Mouse (Mus musculus) adrenal gland (tissue): ENCODE data around the gene Smcr8.
"Not testable (repeated sequence)": the region's sequence is repeated elsewhere in the genome, so short reads cannot be mapped to it uniquely, and the experiment has no call there.

Source experiments
- intact Hi-C: fragments of 180-260 bp; cut with DNase I; formaldehyde crosslinking; loops from one replicate; pipeline ENCODE4 v1.15.1; 2025

Smcr8 gene

DNA sequence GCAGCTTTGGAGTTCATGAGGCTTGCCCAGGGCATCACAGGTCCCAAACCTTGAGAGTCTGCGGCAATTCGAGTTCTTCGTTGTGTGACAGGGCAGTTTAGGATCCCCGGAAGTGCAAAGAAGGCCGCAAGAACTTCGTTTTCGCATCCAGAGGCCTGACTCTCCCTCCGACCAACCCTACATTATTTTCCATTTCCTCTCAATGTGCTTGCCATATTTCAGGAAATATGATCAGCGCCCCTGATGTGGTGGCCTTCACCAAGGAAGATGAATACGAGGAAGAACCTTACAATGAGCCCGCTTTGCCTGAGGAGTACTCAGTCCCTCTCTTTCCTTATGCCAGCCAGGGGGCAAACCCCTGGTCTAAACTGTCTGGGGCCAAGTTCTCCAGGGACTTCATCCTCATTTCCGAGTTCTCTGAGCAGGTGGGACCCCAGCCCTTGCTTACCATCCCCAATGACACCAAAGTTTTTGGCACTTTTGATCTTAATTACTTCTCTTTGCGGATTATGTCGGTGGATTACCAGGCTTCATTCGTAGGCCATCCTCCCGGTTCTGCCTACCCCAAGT, 562 bp downstream of the Smcr8 start:
- intact Hi-C loops: loop anchor here (5.0 kb wide), 1 partner anchor 46 kb away; no protein-coding TSS in a partner anchor

DNA sequence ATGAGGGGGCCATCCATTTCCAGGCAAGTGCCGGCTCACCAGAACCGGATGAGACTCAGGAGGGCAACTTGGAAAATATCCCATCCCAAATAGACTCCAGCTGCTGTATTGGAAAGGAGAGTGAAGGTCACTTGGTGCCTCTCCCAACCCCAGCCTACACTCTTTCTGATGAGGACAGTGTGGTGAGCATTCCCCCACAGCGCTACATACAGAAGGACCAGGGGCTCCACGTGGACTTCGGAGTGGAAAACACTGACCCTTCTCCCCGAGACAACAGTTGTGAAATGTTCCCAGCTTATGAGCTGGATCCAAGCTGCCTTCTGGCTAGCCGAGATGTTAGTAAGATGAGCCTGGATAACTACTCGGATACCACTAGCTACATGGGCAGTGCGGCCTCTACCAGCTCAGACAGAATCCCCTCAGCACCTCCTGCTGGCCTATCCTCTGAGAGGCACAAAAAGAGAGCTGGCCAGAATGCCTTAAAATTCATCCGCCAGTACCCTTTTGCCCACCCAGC, 2.4 kb downstream of the Smcr8 start:
- intact Hi-C loops: loop anchor here (5.0 kb wide), 1 partner anchor 47 kb away; no protein-coding TSS in a partner anchor

DNA sequence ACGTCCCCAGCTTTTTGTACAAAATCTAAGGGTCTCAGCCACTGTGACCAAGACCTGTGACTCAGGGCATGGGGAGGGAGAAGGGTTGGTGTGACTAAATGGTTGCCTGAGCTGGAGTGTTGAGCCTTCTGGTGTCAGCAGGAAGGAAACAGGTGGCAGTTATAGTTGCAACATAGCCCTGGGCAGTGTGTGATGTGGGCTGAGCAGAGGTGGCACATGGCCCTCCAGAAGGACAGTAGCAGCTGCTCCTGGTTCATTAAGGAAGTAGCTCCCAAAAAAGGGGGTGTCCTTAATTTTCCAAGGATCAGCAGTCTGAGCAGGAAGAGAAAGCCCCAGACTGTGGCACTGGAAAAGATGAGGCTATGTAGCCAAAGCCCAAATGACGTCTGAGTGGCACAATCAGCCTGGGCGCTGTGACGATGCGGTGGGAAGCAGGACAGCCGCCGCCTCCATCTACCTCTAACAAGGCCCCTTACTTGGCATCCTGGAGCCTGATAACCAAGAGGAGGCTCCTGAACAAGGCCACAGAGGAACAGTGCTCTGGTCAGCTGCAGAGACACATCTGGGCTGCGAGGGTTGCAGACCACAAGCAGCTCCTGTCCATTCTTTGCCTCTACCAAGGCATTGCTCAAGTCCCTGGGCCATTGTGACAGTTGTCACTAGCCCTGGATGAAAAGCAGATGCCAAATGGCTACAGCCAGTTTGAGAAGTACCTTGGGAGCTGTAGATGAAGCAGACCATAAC, 7.0 kb downstream of the Smcr8 start:
- intact Hi-C loops: no loop called here

DNA sequence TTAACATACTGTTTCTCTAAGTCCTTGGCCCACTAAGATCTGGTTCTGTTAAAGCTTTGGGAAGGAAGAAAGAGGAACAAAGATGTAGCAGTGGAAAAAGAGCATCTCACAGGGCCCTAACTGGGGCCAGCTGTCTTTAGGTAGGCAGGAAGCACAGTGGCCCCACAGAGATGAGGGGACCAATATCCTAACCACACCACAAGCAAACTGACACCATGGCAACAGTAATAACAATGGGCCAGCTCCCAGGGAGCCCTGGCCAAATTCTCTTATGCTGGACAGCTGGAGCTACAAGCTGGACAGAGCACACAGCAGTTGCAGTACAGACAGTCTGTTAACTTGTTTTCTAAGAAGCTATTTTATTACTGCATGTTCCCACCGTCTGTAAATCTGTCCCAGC, 10.3 kb downstream of the Smcr8 start:
- intact Hi-C loops: no loop called here

DNA sequence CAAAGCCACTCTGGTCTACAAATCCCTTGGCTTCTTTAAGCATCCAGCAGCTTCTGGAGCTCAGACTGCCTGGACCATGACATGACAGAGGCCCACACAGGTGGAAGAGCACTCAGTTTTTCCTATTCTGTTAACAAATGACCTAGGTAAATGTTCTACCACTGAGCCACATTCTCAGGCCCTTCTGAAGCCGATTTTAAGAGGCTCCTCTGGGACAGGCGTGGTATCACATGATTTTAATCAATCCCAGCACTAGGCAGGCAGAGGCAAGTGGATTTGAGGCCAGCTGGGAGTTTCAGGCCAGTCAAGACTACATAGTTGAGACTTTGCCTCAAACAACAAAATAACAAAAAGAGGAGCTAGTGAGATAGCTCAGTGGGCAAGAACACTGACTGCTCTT, 13.1 kb downstream of the Smcr8 start:
- intact Hi-C loops: no loop called here

DNA sequence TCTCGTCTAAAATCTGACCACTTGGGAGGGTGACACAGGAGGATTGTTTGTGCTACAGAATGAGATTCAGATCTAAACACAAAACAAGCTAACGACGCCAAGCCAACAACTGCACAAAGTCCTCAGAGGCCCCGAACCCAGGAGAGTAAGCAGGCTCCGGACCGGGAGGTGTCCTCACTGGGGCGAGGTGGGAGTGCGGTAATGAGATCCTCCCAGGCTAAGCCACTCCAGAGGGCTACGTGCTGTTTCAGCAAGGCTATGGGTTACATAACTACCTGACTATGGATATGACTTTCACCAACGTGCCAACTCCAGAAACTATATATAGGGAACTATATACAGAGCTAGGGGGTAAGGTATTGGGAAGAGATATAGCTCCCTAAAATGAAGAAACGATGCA, 19.0 kb downstream of the Smcr8 start:
- intact Hi-C loops: no loop called here

DNA sequence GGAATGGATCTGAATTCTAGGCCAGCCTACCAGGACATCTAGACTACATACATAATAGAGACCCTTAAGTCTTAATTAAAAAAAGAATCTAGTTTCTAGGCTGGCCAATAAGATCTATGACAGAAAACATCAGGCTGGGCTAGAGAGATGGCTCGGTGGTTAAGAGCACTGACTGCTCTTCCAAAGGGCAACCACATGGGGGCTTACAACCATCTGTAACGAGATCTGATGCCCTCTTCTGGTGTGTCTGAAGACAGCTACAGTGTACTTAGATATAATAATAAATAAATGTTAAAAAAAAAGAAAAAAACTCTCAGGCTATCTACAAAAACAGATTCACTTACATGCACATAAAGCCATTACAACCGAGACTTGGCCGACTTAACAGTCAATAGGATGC, 22.7 kb downstream of the Smcr8 start:
- intact Hi-C loops: no loop called here

DNA sequence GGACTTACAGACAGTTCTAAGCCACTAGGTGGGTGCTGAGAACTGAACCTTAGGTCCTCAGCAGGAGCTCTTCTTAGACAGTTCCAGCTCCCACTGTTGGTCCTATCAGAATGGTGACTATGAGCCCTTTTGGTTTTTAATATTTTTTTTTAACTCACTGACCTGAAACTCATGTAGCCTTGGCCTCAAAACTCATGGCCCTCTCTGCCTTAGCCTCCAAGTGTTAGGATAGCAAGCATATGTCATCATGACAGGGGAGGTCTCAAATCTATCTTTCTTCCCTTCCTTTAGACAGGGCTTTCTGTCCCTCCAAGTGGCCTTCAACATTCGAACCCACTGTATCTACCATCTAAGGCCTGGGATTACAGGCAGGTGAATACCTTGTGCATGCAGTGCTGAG, 23.6 kb downstream of the Smcr8 start:
- intact Hi-C loops: no loop called here

DNA sequence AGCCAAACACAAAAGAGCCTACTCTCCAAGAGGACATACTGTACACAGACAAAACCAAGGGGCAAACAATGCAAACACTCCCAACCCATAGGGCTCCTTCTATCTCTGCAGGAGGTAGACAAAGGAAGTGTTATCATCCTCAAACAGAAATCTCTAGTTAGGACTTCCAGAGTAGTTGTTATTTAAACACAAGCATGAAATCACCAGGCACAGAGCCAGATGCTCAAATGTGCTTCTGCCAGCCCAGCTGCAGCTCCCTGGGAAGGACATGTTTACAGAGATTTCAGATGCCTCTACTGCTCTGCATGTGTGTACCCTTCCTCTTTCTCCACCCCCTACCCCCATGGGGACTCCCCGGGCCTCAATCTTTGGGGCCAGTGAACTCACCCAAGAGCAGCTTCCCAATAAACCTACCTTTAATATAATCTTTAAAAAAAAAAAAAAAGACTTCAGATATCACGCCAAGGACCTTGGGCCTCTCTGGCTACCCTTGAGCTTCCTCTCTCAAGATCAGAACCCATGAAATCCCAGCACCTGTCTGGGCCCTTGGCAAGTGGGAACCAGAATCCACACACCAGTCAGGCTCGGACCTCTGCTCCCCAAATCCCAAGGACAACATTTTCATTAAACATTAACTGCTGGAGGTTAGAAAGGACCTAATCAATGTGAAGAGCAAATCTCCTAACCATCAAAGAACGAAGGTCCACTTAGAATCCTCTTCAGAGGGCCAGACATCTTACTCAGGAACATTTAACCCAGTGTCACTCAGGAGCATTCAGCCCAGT, 31.2 kb downstream of the Smcr8 start:
- intact Hi-C loops: no loop called here

DNA sequence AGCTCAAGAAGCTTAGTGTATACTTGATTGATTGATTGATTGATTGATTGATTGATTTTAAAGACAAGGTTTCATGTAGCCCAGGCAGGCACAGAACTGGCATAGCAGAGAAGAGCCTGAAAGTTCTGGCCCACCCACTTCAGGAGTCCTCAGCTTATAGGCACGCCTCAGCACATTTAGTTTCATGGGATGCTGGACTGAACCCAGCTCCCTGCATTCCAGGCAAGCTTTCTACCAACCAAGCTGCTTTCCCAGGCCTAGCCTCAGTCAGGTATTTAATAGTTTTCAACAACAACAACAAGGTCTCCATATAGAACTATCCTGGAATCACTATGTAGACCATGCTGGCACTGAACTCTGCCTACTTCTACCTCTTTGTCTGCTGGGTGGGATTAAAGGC, 32.2 kb downstream of the Smcr8 start:
- intact Hi-C loops: no loop called here

DNA sequence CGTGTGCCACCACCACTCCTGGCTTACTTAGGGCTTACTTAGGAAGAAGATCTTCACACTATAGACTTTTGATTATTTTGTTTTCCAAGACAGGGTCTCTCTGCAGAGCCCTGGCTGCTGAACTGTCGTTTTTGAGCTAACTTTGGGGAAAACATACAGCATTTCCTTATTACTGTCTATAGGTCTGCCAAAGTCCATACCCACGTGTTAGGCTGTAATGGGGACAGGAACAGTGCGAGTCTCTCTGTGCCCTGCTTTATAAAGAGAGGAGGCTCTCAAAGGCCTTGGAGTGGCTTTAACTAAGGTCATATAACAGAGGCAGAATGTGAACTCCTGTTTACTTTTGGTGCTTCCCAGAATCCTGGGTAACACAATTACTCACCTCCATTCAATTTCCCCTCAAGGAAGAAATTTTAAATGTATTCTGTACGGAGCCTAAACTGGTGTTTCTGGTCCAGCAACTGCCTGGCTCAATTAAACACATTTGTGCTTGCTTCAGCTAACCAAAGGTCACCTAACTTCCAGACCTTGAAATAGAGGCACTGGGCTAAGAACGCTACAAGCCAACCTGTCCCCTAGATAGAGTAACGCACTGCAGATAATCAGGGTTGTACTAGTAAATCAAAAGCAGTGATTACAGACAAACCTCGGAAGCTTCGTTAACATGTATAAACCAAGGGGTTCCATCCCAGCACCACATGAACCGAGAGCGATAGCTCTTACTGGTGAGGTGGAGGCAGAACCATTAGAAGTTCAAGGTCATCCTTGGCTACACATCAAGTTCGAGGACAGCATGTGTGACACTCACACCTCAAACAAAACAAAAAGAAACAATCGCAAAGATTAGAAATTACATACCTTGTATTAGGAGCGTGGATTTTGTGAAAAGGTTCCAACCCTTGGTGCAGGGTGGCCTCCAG, 33.0 kb downstream of the Smcr8 start:
- intact Hi-C loops: no loop called here

DNA sequence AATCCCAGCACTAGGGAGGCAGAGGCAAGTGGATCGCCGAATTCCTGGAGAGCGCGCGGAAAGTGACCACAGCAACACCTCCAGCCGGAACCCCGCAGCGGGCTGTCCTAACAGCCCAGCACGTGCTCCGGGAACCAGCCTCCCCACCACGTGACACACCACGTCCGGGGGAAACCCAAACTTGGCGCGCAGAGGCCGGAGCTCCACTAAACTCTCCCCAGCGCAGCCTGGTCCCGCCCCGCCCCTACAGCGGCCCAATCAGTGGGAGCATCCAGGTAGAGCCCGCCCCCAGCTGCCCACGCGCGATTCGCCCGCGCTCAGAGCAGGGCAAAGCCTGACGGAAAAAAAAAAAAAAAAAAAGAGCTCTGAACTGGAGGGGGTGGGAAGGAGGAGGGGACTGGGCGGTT, 33.7 kb downstream of the Smcr8 start:
- intact Hi-C loops: no loop called here

DNA sequence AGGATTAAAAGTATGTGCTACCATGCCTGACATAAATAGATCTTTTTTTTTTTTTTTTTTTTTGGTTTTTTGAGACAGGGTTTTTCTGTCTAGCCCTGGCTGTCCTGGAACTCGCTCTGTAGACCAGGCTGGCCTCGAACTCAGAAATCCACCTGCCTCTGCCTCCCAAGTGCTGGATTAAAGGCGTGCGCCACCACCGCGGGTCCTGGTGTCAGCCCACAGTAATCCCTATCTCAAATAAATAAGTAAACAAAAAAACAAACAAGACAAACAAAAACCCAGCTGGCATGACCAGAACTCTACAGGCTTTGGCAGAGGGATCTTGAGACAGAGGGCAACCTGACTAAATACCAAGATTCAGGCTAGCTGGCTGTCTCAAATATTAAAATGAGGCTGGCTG, 34.3 kb downstream of the Smcr8 start, which contains the start of gene Shmt1:
Gene Shmt1, minus strand, starts transcription at position 101 of the 400 bp plus-strand sequence.
- intact Hi-C loops: not testable (repeated sequence)

DNA sequence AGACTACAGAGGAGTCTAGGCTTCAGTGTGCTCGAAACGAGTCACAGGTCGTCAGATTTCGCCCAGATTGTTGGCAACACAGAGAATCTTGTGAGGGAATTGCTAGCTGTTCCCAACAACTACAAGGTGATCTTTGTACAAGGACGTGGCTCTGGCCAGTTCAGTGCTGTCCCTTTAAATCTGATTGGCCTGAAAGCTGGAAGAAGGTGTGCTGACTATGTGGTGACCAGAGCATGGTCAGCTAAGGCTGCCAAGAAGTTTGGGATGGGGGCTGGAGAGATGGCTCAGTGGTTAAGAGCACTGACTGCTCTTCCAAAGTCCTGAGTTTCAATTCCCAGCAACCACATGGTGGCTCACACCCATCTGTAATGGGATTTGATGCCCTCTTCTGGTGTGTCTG, 39.1 kb downstream of the Smcr8 start:
- intact Hi-C loops: no loop called here

DNA sequence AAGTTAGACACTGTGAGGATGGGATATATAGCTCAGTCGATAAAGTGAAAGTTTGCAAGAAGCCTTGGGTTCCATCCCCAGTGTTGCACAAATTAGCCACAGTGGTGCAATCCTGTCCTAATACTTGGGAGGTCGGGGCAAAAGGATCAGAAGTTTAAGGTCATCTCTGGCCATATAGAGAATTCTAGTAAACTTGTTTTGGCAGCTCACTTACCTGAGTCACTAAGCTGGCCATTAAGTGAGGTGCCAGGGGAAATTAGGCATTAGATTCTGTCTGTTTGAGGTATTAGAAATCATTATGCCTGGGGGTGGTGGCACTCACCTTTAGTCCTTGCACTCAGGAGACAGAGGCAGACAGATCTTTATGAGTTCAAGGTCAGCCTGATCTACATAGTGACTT, 46.4 kb downstream of the Smcr8 start:
- intact Hi-C loops: no loop called here

DNA sequence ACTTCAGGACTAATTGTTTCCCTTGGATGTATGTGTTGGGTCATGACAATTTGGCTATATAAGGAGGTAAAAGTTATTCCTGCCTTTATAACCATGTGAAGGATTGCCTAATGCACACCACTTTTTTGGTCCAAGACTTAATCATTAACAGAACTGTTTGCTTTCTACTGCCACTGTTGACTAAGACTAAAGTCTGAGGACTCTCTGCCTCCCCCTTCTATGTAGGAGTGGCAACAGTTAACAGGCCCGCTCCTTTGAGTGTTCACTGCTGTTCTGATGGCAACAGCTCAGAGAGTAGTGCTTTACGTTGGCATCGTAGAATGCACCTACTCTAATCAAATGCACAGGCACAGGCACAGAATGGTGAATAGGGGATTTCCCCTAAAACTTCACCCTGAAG, 47.9 kb downstream of the Smcr8 start:
- intact Hi-C loops: loop anchor here (5.0 kb wide), 1 partner anchor 128 kb away; the partner anchor contains the start of gene Llgl1

DNA sequence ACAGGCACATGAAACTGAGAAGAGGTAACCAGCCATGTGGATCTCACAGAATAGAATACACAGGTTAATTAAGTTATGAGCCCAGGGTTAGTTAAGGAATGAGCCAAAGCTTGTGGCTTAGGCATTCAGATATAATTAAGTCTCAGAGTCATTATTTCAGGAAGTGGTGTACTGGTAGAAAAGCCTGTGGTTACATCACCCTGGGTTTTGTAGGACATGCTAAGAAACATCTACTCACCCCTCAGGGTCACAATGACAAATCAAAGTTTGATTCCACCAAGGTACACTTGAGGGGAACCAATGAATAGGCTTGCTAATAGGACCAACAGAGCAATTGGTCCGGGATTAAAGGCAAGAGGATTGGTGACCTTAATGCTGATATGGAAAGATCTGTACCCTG, 49.4 kb downstream of the Smcr8 start:
- intact Hi-C loops: loop anchor here (5.0 kb wide), 1 partner anchor 129 kb away; the partner anchor contains the start of gene Llgl1

DNA sequence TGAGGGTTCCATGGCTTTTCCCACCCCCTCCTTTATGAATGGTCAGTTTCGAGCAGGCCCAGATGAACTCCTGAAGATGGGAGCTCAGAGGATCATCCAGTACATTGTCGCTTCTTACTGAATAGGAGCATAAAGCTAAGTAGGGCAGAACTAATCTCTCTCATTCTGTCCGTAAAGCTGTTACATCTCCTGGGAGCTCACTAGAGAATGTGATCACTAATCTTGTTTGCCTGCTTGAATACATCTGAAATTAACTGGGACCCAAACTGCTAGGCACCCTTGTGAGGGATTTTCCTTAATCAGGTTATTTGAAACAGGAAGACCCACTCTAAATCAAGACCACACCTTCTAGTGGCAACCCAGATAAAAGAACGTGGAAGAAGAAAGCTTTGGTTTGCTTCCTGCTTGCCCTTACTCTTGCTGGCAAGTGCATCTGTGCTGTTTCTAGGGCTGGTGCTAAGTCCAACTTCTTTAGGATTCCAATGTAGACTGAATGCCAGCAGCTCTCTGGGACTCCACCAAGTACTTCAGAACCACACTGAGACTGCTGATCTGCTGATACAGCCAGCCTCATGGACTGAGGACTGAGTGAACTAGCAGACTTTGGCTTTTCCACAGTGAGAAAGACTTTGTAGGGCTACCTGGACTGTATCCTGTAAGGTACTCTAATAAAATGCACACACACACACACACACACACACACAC, 50.1 kb downstream of the Smcr8 start:
- intact Hi-C loops: loop anchor here (5.0 kb wide), 1 partner anchor 130 kb away; the partner anchor contains the start of gene Llgl1

DNA sequence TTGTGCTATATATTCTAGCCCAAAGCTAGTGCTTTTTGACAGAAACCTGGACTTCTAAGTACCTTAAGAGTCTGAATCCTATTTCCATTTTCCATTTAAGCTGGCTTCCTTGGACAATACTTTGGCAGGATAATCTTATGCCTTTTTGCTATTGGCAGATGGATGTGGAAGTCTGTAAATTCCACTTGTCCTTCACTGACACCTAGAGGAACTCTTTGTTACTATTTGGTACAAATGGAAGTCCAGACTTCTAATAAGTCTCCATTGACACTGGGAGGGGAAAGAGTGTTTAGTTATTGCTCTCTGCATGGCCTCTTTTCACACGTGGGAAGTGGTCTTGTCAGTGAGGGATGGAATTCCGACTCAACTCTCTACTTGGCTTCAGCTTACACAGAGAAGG, 51.6 kb downstream of the Smcr8 start:
- intact Hi-C loops: loop anchor here (5.0 kb wide), 1 partner anchor 132 kb away; the partner anchor contains the start of gene Llgl1
